Mouse (Mus musculus): ENCODE measurements around the gene Maml1. TPM values are rescaled to one million over a fixed set of nuclear protein-coding genes. Genes with fewer than 3 reads are reported as not detected.

Maml1 gene
- 10.5 and 10.7 TPM in 2 replicates for polyA plus RNA-seq (2014; fragmentation: Nextera tagmentation; extraction: Ambion mirVana)

- under 1% methylated on average over 41 of the region's 45 CpGs for WGBS
- ATAC-seq (ENCODE audit: low FRiP score, low TSS enrichment) = peak; percentile 97
- no peaks in the 10 kb centered on the region for H3K9me3 ChIP-seq (ENCODE audit: control insufficient read depth, low read length)
- peak within 1 kb of the TSS; percentile 96 for H3K4me3 ChIP-seq (ENCODE audit: low read length)
- peak within 1 kb of the TSS; percentile 72 for H3K4me2 ChIP-seq (replicated peaks; ENCODE audit: low read depth, low read length)
- peaks cover 35% of the 10 kb centered on the region for H3K36me3 ChIP-seq (ENCODE audit: control insufficient read depth, insufficient read depth, low read length)
- H3K27me3 ChIP-seq (ENCODE audit: control insufficient read depth, insufficient read depth, low read length) = no peaks in the 10 kb centered on the region
- peak within 1 kb of the TSS; percentile 99 for H3K9ac ChIP-seq (ENCODE audit: low read depth, low read length)
- H3K27ac ChIP-seq (ENCODE audit: low read depth, low read length) = peak within 1 kb of the TSS; percentile 98
- peaks cover 10% of the 10 kb centered on the region for H3K4me1 ChIP-seq (ENCODE audit: control insufficient read depth, insufficient read depth, low read length)
Observed at GRCm38 (mm10) chr11:50292190-50292855, at the start of gene Maml1. Gene Maml1, minus strand, starts transcription at chr11:50292311.

- no peaks in the 10 kb centered on the region for H3K27me3 ChIP-seq (ENCODE audit: control insufficient read depth, insufficient read depth, low read length)
- H3K36me3 ChIP-seq (ENCODE audit: control insufficient read depth, insufficient read depth, low read length) = no peaks in the 10 kb centered on the region
- no peaks in the 10 kb centered on the region for H3K4me1 ChIP-seq (ENCODE audit: control insufficient read depth, insufficient read depth, low read length)
- H3K4me3 ChIP-seq (ENCODE audit: low read length) = no peak overlapping the region
- H3K9me3 ChIP-seq (ENCODE audit: control insufficient read depth, low read length) = no peaks in the 10 kb centered on the region
- H3K4me2 ChIP-seq (replicated peaks; ENCODE audit: low read depth, low read length) = no peak overlapping the region
- no peak for ATAC-seq (ENCODE audit: low FRiP score, low TSS enrichment)
- no peak overlapping the region for H3K9ac ChIP-seq (ENCODE audit: low read depth, low read length)
- WGBS = 70% methylated on average over 4 of the region's 4 CpGs
- no peak overlapping the region for H3K27ac ChIP-seq (ENCODE audit: low read depth, low read length)
Observed at GRCm38 (mm10) chr11:50336891-50337290, 44.8 kb upstream of the Maml1 start.

DNA sequence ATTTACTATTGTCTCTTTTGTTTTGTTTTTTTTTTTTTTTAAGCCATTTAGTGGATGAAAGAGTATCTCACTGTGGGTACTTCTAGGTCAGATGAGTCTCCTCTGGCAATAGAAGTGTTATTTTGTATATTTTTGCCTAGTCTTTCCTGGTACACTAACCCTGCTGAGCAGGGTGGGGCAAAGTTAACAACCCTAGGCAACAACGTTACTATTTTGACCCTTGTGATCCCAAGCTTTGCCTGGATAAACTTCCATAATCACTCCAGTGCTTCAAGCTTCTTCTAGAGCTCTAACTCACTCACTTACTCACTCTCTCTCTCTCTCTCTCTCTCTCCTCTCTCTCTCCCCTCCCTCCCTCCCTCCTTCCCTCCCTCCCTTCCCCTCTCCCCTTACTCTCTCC is 44.0 kb upstream of the Maml1 start:
- Histone ChIP-seq H3K4me2 (replicated peaks; ENCODE audit: low read depth, low read length) (no peak overlapping the region), H3K36me3 (ENCODE audit: control insufficient read depth, insufficient read depth, low read length) (no peaks in the 10 kb centered on the region), H3K9me3 (ENCODE audit: control insufficient read depth, low read length) (no peaks in the 10 kb centered on the region), H3K9ac (ENCODE audit: low read depth, low read length) (no peak overlapping the region), H3K27ac (ENCODE audit: low read depth, low read length) (no peak overlapping the region), H3K4me3 (ENCODE audit: low read length) (no peak overlapping the region), H3K27me3 (ENCODE audit: control insufficient read depth, insufficient read depth, low read length) (no peaks in the 10 kb centered on the region), H3K4me1 (ENCODE audit: control insufficient read depth, insufficient read depth, low read length) (no peaks in the 10 kb centered on the region)
- ATAC-seq (ENCODE audit: low FRiP score, low TSS enrichment) = no peak
- 28% methylated on average over 1 of the region's 1 CpGs for WGBS

DNA sequence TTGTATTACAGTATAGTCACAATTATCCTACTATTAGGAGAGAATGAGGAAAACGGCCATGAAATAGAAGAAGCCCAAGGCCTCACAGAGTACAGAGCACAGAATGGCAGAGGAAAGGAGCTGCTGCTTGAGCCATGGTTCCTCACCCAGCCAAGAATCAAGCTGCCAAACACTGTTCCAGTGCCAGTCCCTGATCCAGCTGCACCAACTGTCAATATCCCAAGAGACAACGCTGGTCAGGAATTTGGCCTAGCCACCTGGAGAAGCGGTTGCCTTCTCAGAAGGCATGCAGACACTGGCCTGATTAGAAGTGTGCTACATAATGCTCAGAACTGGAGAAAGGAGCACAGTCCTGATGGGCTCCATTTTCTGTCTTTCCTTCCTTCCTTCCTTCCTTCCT is 41.1 kb upstream of the Maml1 start:
- Histone ChIP-seq H3K4me2 (replicated peaks; ENCODE audit: low read depth, low read length) (no peak overlapping the region), H3K4me1 (ENCODE audit: control insufficient read depth, insufficient read depth, low read length) (no peaks in the 10 kb centered on the region), H3K27ac (ENCODE audit: low read depth, low read length) (no peak overlapping the region), H3K27me3 (ENCODE audit: control insufficient read depth, insufficient read depth, low read length) (no peaks in the 10 kb centered on the region), H3K9ac (ENCODE audit: low read depth, low read length) (no peak overlapping the region), H3K36me3 (ENCODE audit: control insufficient read depth, insufficient read depth, low read length) (no peaks in the 10 kb centered on the region), H3K4me3 (ENCODE audit: low read length) (no peak overlapping the region), H3K9me3 (ENCODE audit: control insufficient read depth, low read length) (no peaks in the 10 kb centered on the region)
- WGBS = 87% methylated on average over 3 of the region's 3 CpGs
- ATAC-seq (ENCODE audit: low FRiP score, low TSS enrichment) = no peak

GRCm38 (mm10) chr11:50329378-50329777 is 37.3 kb upstream of the Maml1 start:
- H3K4me1 ChIP-seq (ENCODE audit: control insufficient read depth, insufficient read depth, low read length) = peaks cover 4% of the 10 kb centered on the region; the same call in 1 of the 2 replicates
- H3K36me3 ChIP-seq (ENCODE audit: control insufficient read depth, insufficient read depth, low read length) = no peaks in the 10 kb centered on the region
- H3K4me2 ChIP-seq (replicated peaks; ENCODE audit: low read depth, low read length) = no peak overlapping the region
- no peak overlapping the region for H3K9ac ChIP-seq (ENCODE audit: low read depth, low read length)
- H3K27ac ChIP-seq (ENCODE audit: low read depth, low read length) = no peak overlapping the region
- no peak overlapping the region for H3K4me3 ChIP-seq (ENCODE audit: low read length)
- WGBS = 100% methylated on average over 1 of the region's 1 CpGs
- no peak for ATAC-seq (ENCODE audit: low FRiP score, low TSS enrichment)
- no peaks in the 10 kb centered on the region for H3K9me3 ChIP-seq (ENCODE audit: control insufficient read depth, low read length)
- H3K27me3 ChIP-seq (ENCODE audit: control insufficient read depth, insufficient read depth, low read length) = no peaks in the 10 kb centered on the region

- ATAC-seq (ENCODE audit: low FRiP score, low TSS enrichment) = no peak
- no peak overlapping the region for H3K4me3 ChIP-seq (ENCODE audit: low read length)
- no peaks in the 10 kb centered on the region for H3K27me3 ChIP-seq (ENCODE audit: control insufficient read depth, insufficient read depth, low read length)
- WGBS = 85% methylated on average over 3 of the region's 3 CpGs
- H3K4me1 ChIP-seq (ENCODE audit: control insufficient read depth, insufficient read depth, low read length) = peaks cover 10% of the 10 kb centered on the region
- no peaks in the 10 kb centered on the region for H3K36me3 ChIP-seq (ENCODE audit: control insufficient read depth, insufficient read depth, low read length)
- no peak overlapping the region for H3K27ac ChIP-seq (ENCODE audit: low read depth, low read length)
- H3K9me3 ChIP-seq (ENCODE audit: control insufficient read depth, low read length) = no peaks in the 10 kb centered on the region
- H3K4me2 ChIP-seq (replicated peaks; ENCODE audit: low read depth, low read length) = no peak overlapping the region
- no peak overlapping the region for H3K9ac ChIP-seq (ENCODE audit: low read depth, low read length)
Observed at GRCm38 (mm10) chr11:50328075-50328625, 36.0 kb upstream of the Maml1 start.

GRCm38 (mm10) chr11:50326302-50326966 is 34.3 kb upstream of the Maml1 start:
- no peaks in the 10 kb centered on the region for H3K9me3 ChIP-seq (ENCODE audit: control insufficient read depth, low read length)
- peak overlapping the region; percentile 91 for H3K27ac ChIP-seq (ENCODE audit: low read depth, low read length)
- H3K9ac ChIP-seq (ENCODE audit: low read depth, low read length) = peak overlapping the region; percentile 98
- peaks cover 10% of the 10 kb centered on the region for H3K4me1 ChIP-seq (ENCODE audit: control insufficient read depth, insufficient read depth, low read length)
- H3K36me3 ChIP-seq (ENCODE audit: control insufficient read depth, insufficient read depth, low read length) = no peaks in the 10 kb centered on the region
- H3K4me2 ChIP-seq (replicated peaks; ENCODE audit: low read depth, low read length) = peak overlapping the region; percentile 66
- WGBS = 5% methylated on average over 7 of the region's 7 CpGs
- H3K27me3 ChIP-seq (ENCODE audit: control insufficient read depth, insufficient read depth, low read length) = no peaks in the 10 kb centered on the region
- H3K4me3 ChIP-seq (ENCODE audit: low read length) = peak overlapping the region; percentile 98
- ATAC-seq (ENCODE audit: low FRiP score, low TSS enrichment) = no peak

- H3K4me3 ChIP-seq (ENCODE audit: low read length) = peak within 1 kb of the TSS; percentile 98
- H3K27ac ChIP-seq (ENCODE audit: low read depth, low read length) = peak within 1 kb of the TSS; percentile 91
- H3K36me3 ChIP-seq (ENCODE audit: control insufficient read depth, insufficient read depth, low read length) = no peaks in the 10 kb centered on the region
- H3K4me1 ChIP-seq (ENCODE audit: control insufficient read depth, insufficient read depth, low read length) = peaks cover 10% of the 10 kb centered on the region
- ATAC-seq (ENCODE audit: low FRiP score, low TSS enrichment) = peak; percentile 99
- H3K9me3 ChIP-seq (ENCODE audit: control insufficient read depth, low read length) = no peaks in the 10 kb centered on the region
- peak within 1 kb of the TSS; percentile 98 for H3K9ac ChIP-seq (ENCODE audit: low read depth, low read length)
- WGBS = under 1% methylated on average over 64 of the region's 64 CpGs
- peak within 1 kb of the TSS; percentile 81 for H3K4me2 ChIP-seq (replicated peaks; ENCODE audit: low read depth, low read length)
- no peaks in the 10 kb centered on the region for H3K27me3 ChIP-seq (ENCODE audit: control insufficient read depth, insufficient read depth, low read length)
Observed at GRCm38 (mm10) chr11:50325496-50326301, 33.6 kb upstream of the Maml1 start, which contains the start of gene Canx. Gene Canx, minus strand, starts transcription at chr11:50325673.

Data from kidney, embryonic 14.5 days (tissue).